Mouse (Mus musculus) neural tube, embryonic 11.5 days (tissue): ENCODE measurements at regions not wholly inside any gene's neighbourhood (a gene's known extent, or its start where the extent isn't known, plus 50 kb on each side); places are given as distances from the start of the nearest gene placed in this dataset.

Experiments
- ATAC-seq: fragments of 200-750 bp; cut with Nextera tagmentation; 2 replicates; pipeline ENCODE4 v1.8.0; 2017; ENCODE audit warnings: moderate number of reproducible peaks, mild to moderate bottlenecking, moderate TSS enrichment, moderate library complexity; ENCODE audit not compliant: insufficient read depth, low FRiP score, low TSS enrichment
- DNase-seq: peaks from one replicate; pipeline ENCODE4 v3.0.0-alpha.2; 2015; ENCODE audit warnings: low spot score
- H3K27ac ChIP-seq: fragments of 300-500 bp; sonication (generic); 2 replicates; pipeline ENCODE4 v1.5.1; 2014; ENCODE audit warnings: low read depth, mild to moderate bottlenecking, low read length
- H3K27me3 ChIP-seq: fragments of 300-500 bp; sonication (generic); 2 replicates; pipeline ENCODE4 v1.6.1; 2014; ENCODE audit warnings: mild to moderate bottlenecking, low read length, mixed read lengths; ENCODE audit not compliant: control insufficient read depth, insufficient read depth
- H3K36me3 ChIP-seq: fragments of 300-500 bp; sonication (generic); 2 replicates; pipeline ENCODE4 v1.6.1; 2014; ENCODE audit warnings: mild to moderate bottlenecking, low read length, moderate library complexity, mixed read lengths; ENCODE audit not compliant: control insufficient read depth, insufficient read depth
- H3K4me1 ChIP-seq: fragments of 300-500 bp; sonication (generic); 2 replicates; pipeline ENCODE4 v1.6.1; 2014; ENCODE audit warnings: low read length, mixed read lengths; ENCODE audit not compliant: control insufficient read depth, insufficient read depth
- H3K4me2 ChIP-seq: fragments of 300-500 bp; sonication (generic); 2 replicates; pipeline ENCODE4 v1.6.1; 2014; ENCODE audit warnings: low read depth, mild to moderate bottlenecking, moderate library complexity
- H3K4me3 ChIP-seq: fragments of 300-500 bp; sonication (generic); 2 replicates; pipeline ENCODE4 v1.5.1; 2014; ENCODE audit warnings: low read depth, low read length
- H3K9ac ChIP-seq: fragments of 300-500 bp; sonication (generic); 2 replicates; pipeline ENCODE4 v1.6.1; 2014; ENCODE audit warnings: mild to moderate bottlenecking, low read length
- H3K9me3 ChIP-seq: fragments of 300-500 bp; sonication (generic); 2 replicates; pipeline ENCODE4 v1.6.1; 2016; ENCODE audit warnings: low read length; ENCODE audit not compliant: control insufficient read depth
- WGBS: fragments of 180-500 bp; shearing (Covaris S2); extraction: QIAGEN DNeasy Blood & Tissue Kit; methylation state at CpG from one replicate; pipeline ENCODE4 v1.1.7; 2014; 5-methylcytosine and 5-hydroxymethylcytosine counted together

DNA sequence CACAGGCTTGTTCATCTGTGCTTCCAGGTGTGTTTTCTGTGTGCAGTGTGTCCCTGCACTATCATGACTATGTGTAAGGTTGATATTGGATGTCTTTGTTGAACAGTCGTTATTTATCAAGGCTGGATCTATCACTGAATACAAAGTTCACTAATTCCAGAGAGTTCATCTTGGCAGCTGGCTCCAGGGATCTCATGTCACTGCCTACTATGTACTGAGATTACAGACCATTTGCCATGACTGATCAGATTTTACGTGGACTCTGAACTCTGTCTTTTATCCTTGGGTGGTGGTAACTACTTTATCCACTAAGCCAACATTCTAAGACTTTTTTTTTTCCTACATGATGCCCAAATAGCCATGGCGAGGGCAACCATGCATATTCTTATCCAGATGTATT, 173.8 kb downstream of the Kcnj2 start:
- DNase-seq (no peak), ATAC-seq (no peak)
- H3K4me1 ChIP-seq = no peaks in the 10 kb centered on the region
- WGBS = 83% methylated on average over 3 of the region's 3 CpGs
- H3K9me3 ChIP-seq = no peaks in the 10 kb centered on the region
- no peak overlapping the region for H3K27ac ChIP-seq
- no peak overlapping the region for H3K4me2 ChIP-seq
- no peak overlapping the region for H3K4me3 ChIP-seq
- no peak overlapping the region for H3K9ac ChIP-seq
- H3K36me3 ChIP-seq = no peaks in the 10 kb centered on the region
- H3K27me3 ChIP-seq = no peaks in the 10 kb centered on the region

DNA sequence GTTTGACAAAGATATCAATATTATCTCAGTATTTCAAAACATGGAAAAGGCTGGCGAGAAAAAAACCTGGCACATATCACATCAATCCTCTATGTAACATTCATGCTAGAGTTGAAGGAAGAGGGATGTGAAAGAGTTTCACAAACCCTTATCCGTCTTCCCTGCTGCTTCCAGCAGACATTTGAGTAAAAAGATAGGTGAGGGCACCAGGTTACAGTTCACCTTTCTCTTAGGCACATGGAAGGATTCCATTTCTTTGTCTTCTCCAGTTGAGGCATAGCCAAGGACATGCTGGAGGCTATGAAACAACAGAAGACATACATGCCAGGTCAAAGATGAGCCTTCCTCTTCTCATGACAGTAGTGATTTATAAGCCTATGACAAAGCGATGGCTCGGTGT, 186.3 kb downstream of the Kcnj2 start:
- H3K36me3 ChIP-seq = no peaks in the 10 kb centered on the region
- no peaks in the 10 kb centered on the region for H3K27me3 ChIP-seq
- H3K4me2 ChIP-seq = no peak overlapping the region
- 89% methylated on average over 4 of the region's 4 CpGs for WGBS
- H3K4me1 ChIP-seq = no peaks in the 10 kb centered on the region
- ATAC-seq (no peak), DNase-seq (no peak)
- no peak overlapping the region for H3K9ac ChIP-seq
- no peaks in the 10 kb centered on the region for H3K9me3 ChIP-seq
- H3K4me3 ChIP-seq = no peak overlapping the region
- H3K27ac ChIP-seq = no peak overlapping the region

DNA sequence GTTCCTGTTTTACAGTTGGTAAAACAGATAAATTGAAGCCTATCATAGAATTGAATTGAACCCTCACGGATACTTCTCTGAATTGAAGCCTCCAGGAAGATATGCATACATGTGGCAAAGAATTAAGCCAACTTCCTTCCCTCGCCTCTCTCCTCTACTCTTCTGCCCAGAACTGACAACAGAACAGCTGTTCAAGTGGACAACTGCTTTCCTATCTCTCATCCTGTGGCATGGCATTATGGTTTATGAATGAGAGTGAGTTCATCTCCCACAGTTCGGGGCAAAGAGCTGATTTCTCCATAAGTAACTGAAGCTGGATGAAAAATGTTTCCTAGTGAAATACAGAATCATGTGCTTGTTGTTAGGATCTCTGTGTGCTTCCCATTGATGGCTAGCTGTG, 190.6 kb downstream of the Kcnj2 start:
- Histone ChIP-seq H3K4me1 (no peaks in the 10 kb centered on the region), H3K36me3 (no peaks in the 10 kb centered on the region), H3K27me3 (no peaks in the 10 kb centered on the region), H3K27ac (no peak overlapping the region), H3K9ac (no peak overlapping the region), H3K9me3 (no peaks in the 10 kb centered on the region), H3K4me3 (no peak overlapping the region), H3K4me2 (no peak overlapping the region)
- 89% methylated on average over 3 of the region's 3 CpGs for WGBS
- ATAC-seq (no peak), DNase-seq (no peak)

DNA sequence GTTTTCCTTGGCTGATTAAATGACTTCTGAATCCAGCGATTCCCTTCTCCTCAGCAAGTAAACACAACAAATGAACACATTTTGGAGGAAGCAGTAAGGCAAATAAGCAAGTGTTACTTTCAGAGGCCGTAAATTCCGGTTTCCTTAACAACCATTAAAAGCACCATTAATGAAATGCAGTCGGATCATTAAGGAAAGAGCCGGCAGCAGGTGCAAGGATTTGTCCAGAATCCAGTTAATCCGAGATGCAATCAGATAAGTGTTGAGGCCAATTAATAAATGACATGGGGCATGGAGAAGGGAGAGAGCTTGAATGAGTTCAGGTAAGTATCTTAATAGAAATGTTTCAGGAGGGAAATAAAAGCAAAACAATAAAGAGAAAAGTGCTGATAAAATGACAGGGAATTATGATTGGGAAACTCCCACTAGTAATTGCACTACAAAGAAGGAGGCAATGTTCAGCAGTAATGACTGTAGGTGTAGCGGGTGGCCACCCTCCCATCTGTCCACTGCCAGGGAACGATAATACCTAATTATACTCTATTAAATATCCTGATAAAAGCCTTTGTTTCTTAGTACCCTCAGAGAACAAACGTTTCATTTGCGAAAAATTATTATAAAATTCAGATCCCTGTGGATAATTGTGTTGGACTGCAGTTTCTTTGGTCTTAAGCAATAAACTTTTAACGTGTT, 194.9 kb downstream of the Kcnj2 start:
- no peak for DNase-seq
- Histone ChIP-seq H3K4me2 (no peak overlapping the region), H3K4me3 (no peak overlapping the region), H3K4me1 (no peaks in the 10 kb centered on the region), H3K27ac (no peak overlapping the region), H3K9ac (no peak overlapping the region), H3K9me3 (no peaks in the 10 kb centered on the region), H3K36me3 (no peaks in the 10 kb centered on the region), H3K27me3 (no peaks in the 10 kb centered on the region)
- no peak for ATAC-seq
- 64% methylated on average over 11 of the region's 11 CpGs for WGBS

DNA sequence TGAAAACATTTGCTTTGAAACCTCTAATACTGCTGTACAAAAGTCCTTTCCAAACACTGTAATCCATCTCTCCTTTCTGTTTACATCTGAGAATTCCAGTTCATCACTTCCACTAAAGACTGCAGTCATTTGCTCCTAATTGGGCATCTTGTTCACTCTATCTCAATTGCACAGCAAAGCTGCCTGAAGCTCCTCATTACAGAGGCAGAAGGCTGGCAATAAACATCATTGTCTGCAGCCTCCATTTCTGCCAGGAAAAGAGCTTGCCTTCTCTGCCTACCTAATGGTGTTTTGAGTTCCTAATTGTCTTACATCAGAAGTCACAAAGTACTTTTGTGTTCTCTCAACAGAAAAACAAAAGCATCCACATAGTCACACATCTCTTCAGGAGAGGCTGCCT, 207.7 kb downstream of the Kcnj2 start:
- H3K4me1 ChIP-seq = no peaks in the 10 kb centered on the region
- no peak for DNase-seq

DNA sequence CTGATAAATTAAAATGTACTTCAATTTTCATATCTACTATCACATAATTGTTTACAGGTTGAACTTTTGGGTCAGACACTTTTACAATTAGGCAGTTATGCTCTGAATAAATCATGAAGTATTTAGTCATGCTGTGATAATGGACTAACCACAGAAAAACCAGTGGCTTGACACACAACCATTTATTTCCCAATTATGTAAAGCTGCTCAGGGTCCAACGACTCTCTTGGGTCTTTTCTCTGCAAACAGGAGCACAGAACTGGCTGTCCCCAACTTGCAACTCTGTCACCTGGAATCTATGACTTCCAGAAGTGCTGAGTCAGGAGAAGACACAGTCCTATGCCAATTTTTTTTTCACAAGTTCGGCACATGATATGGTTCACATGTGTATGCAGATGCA, 214.8 kb downstream of the Kcnj2 start:
- Histone ChIP-seq H3K27ac (no peak overlapping the region), H3K9me3 (no peaks in the 10 kb centered on the region), H3K4me1 (no peaks in the 10 kb centered on the region), H3K4me2 (no peak overlapping the region), H3K27me3 (no peaks in the 10 kb centered on the region), H3K9ac (no peak overlapping the region), H3K36me3 (no peaks in the 10 kb centered on the region), H3K4me3 (no peak overlapping the region)
- no peak for ATAC-seq
- no peak for DNase-seq
- 52% methylated on average over 2 of the region's 2 CpGs for WGBS

More for the DNA sequence above, 207.7 kb downstream of the Kcnj2 start:
- Histone ChIP-seq H3K9me3 (no peaks in the 10 kb centered on the region), H3K36me3 (no peaks in the 10 kb centered on the region), H3K4me2 (no peak overlapping the region), H3K27me3 (no peaks in the 10 kb centered on the region), H3K9ac (no peak overlapping the region), H3K4me3 (no peak overlapping the region), H3K27ac (no peak overlapping the region)
- ATAC-seq = no peak

DNA sequence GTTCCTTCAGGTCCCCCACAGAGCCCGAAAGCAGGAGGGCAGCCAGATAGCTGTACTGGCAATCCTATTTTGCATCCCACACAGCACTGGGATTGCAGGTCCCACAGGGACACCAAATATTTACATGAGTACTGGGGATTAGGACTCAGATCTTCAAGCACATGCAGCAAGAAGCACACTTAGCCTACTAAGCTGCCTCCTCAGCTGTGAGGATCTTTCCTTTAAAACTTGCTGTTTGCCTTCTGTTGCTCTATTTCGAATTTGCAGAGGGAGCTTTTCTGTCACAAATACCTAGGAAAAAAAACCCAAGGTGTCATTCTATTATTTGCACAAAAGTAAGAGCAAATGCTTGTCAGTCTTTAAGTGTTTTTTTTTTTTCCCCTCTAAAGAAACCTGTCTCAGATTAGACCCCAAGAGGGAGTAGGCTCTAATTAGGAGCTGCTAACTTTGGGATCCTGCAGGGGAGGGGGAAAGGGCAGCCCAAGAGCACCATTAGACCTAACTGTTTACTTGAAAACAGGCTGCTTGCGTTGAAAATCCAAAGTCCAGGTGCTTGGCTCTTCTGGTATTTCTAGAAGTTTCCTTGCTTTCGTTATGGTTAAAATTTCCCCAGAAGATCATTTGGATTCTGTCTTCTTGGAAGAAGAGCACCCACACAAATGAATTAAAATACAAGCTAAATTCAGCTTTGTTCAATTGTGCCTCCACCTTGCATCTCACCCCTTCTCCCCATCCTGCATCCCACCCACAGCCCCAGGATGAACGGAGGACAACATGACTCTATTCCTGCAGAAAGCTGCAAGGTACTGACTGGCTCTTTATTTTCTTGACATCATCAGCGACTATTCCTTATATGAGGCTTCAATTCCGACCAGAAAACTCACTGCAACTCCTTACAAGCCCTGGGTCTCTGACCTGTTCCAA, 215.5 kb downstream of the Kcnj2 start:
- ATAC-seq = no peak
- Histone ChIP-seq H3K9me3 (no peaks in the 10 kb centered on the region), H3K4me1 (no peaks in the 10 kb centered on the region), H3K27ac (no peak overlapping the region), H3K27me3 (no peaks in the 10 kb centered on the region), H3K4me3 (no peak overlapping the region), H3K36me3 (no peaks in the 10 kb centered on the region), H3K9ac (no peak overlapping the region), H3K4me2 (no peak overlapping the region)
- WGBS = 62% methylated on average over 7 of the region's 7 CpGs
- DNase-seq = no peak

DNA sequence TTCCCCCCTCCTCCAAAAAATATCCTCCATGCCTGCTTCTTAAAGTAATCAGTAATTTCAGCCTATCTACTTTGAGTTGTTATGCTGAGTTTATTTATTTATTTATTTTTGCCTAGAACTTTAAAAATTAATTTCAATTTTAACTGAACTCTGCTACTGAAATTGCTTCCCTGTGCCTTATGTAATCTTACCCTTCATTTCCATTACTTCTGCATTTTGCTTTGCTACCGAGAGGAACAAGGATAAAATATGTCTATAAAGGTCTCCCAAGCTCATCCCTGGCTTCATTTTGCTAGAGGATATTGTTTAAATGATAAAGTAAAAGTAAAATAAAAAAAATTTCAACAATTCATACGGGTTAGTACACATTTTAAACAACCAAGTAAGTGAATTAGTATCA, 216.3 kb downstream of the Kcnj2 start:
- no peaks in the 10 kb centered on the region for H3K36me3 ChIP-seq
- no peak overlapping the region for H3K9ac ChIP-seq
- no peak for DNase-seq
- H3K9me3 ChIP-seq = no peaks in the 10 kb centered on the region
- no peaks in the 10 kb centered on the region for H3K27me3 ChIP-seq
- ATAC-seq = no peak
- H3K4me3 ChIP-seq = no peak overlapping the region
- no peaks in the 10 kb centered on the region for H3K4me1 ChIP-seq
- WGBS = 74% methylated on average over 2 of the region's 2 CpGs
- H3K4me2 ChIP-seq = no peak overlapping the region
- no peak overlapping the region for H3K27ac ChIP-seq

DNA sequence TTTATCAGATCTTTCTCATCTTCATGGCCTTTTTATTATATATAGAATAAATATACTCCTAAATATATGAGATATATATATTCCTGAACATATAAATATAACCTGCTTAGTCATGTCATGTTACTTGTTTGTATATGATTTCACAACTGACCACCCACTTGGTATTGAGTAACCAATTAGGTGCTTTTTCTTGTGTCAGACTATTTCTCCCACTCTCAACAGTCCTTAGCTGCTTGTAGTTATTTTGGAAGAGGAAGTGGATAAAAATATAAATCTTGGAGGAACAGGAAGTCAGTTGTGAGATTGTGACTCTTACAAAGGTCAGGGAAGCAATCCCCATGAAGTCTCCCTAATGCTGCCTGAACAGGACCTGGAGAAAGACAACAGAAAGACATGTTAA, 224.6 kb downstream of the Kcnj2 start:
- no peaks in the 10 kb centered on the region for H3K27me3 ChIP-seq
- H3K27ac ChIP-seq = no peak overlapping the region
- ATAC-seq (no peak), DNase-seq (no peak)
- no peaks in the 10 kb centered on the region for H3K4me1 ChIP-seq
- no peak overlapping the region for H3K4me3 ChIP-seq
- no peak overlapping the region for H3K9ac ChIP-seq
- H3K36me3 ChIP-seq = no peaks in the 10 kb centered on the region
- H3K9me3 ChIP-seq = no peaks in the 10 kb centered on the region
- H3K4me2 ChIP-seq = no peak overlapping the region
